Mouse (Mus musculus) hindbrain, postnatal 0 days (tissue): ENCODE data around the gene Rarres2. TPM values are rescaled to one million over a fixed set of nuclear protein-coding genes. Genes with fewer than 3 reads are reported as not detected.
A peak's percentile ranks its signal among the peaks of the same experiment; 100 is the strongest.

Experiments
- ATAC-seq: fragments of 200-750 bp; cut with Nextera tagmentation; 2 replicates; pipeline ENCODE4 v1.8.0; 2017; ENCODE audit warnings: mild to moderate bottlenecking, moderate TSS enrichment, moderate library complexity
- DNase-seq: peaks from one replicate; pipeline ENCODE4 v3.0.0-alpha.2; 2015; ENCODE audit warnings: low spot score
- H3K27ac ChIP-seq: fragments of 300-500 bp; sonication (generic); 2 replicates; pipeline ENCODE4 v1.5.1; 2014; ENCODE audit warnings: mild to moderate bottlenecking
- H3K27me3 ChIP-seq: fragments of 300-500 bp; sonication (generic); 2 replicates; pipeline ENCODE4 v1.6.1; 2014; ENCODE audit warnings: low read length, mixed read lengths; ENCODE audit not compliant: insufficient read depth
- H3K36me3 ChIP-seq: fragments of 300-500 bp; sonication (generic); 2 replicates; pipeline ENCODE4 v1.6.1; 2014; ENCODE audit warnings: low read length, mixed read lengths; ENCODE audit not compliant: insufficient read depth
- H3K4me1 ChIP-seq: fragments of 300-500 bp; sonication (generic); 2 replicates; pipeline ENCODE4 v1.6.1; 2014; ENCODE audit warnings: antibody characterized with exemption, low read length, mixed read lengths; ENCODE audit not compliant: insufficient read depth
- H3K4me2 ChIP-seq: fragments of 300-500 bp; sonication (generic); 2 replicates; pipeline ENCODE4 v1.6.1; 2014; ENCODE audit warnings: low read depth, mild to moderate bottlenecking, low read length, moderate library complexity, mixed read lengths
- H3K4me3 ChIP-seq: fragments of 300-500 bp; sonication (generic); 2 replicates; pipeline ENCODE4 v1.5.1; 2014; ENCODE audit warnings: low read length
- H3K9ac ChIP-seq: fragments of 300-500 bp; sonication (generic); replicated peaks from 2 replicates; pipeline ENCODE4 v1.6.1; 2014; ENCODE audit warnings: mild to moderate bottlenecking, low read length, moderate library complexity, mixed read lengths
- H3K9me3 ChIP-seq: fragments of 300-500 bp; sonication (generic); 2 replicates; pipeline ENCODE4 v1.6.1; 2016; ENCODE audit warnings: low read length, mixed read lengths
- CTCF ChIP-seq: IDR thresholded peaks from 2 replicates; pipeline ENCODE4 v1.5.1; 2016; ENCODE audit warnings: antibody characterized with exemption, control low read depth, low read depth
- WGBS: fragments of 180-500 bp; shearing (Covaris S2); extraction: QIAGEN DNeasy Blood & Tissue Kit; methylation state at CpG from one replicate; pipeline ENCODE4 v1.1.7; 2014; 5-methylcytosine and 5-hydroxymethylcytosine counted together
- polyA plus RNA-seq: library from polyadenylated mRNA; unstranded; fragments of >200 nt; fragmentation: Nextera tagmentation; extraction: Ambion mirVana; gene quantifications from 2 replicates; pipeline ENCODE4 v1.2.1, GENCODE M21; 2015
- total RNA-seq: library from RNA; depleted of rRNA; stranded (reverse); fragments of >200 nt; gene quantifications from 2 replicates; pipeline ENCODE4 v1.2.3, GENCODE M21; 2014

The Rarres2 gene
- total and polyA plus RNA-seq, 2 experiments from 2014 or later, result 4.3 to 10.4 TPM

DNA sequence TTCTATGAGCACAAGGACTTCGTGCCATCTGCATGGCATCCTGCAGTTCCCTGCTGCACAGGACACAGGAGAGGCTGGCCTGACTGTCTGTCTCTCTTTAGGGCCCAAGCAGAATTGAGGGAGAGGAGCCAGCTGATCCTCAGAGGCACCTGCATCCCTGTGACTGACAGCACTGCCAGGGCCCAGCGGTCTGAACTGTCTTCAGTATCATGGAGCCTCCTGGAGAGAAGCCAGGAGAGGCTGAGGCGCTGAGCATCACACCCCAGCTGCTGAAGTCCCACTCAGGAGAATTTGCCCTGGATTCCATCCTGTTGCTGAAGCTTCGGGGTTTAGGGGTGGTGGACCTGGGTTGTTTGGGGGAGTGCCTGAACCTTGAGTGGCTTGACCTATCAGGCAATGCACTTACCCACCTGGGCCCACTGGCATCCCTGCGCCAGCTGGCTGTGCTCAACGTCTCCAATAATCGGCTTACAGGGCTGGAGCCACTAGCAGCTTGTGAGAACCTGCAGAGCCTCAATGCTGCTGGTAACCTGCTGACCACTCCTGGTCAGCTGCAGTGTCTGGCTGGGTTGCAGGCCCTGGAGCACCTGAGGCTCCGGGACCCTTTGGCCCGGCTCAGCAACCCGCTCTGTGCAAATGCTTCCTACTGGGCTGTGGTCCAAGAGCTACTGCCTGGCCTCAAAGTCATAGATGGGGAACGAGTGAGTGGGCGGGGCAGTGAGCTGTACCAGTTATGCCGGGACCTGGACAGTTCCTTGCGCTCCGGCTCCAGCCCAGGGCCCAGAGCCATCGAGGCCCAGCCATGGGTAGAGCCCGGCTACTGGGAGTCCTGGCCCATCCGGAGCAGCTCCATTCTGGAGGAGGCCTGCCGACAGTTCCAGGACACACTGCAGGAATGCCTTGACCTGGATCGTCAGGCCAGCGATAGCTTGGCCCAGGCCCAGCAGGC is 4.3 kb downstream of the Rarres2 start:
- peak; percentile 60 for DNase-seq
- no peaks in the 10 kb centered on the region for H3K27me3 ChIP-seq
- H3K27ac ChIP-seq, result peak overlapping the region; percentile 62; the same call in 1 of the 2 replicates
- H3K9me3 ChIP-seq, result no peaks in the 10 kb centered on the region
- TF ChIP-seq CTCF, result no peak
- WGBS, result 51% methylated on average over 21 of the region's 21 CpGs
- H3K4me3 ChIP-seq, result no peak overlapping the region
- ATAC-seq, result peak; percentile 59
- H3K4me2 ChIP-seq, result no peak overlapping the region
- no peak overlapping the region for H3K9ac ChIP-seq
- no peaks in the 10 kb centered on the region; the same call in 1 of the 2 replicates for H3K4me1 ChIP-seq
- H3K36me3 ChIP-seq, result 0 out of 2 replicates have a peak, but pooled peaks cover 4% of the 10 kb centered on the region

DNA sequence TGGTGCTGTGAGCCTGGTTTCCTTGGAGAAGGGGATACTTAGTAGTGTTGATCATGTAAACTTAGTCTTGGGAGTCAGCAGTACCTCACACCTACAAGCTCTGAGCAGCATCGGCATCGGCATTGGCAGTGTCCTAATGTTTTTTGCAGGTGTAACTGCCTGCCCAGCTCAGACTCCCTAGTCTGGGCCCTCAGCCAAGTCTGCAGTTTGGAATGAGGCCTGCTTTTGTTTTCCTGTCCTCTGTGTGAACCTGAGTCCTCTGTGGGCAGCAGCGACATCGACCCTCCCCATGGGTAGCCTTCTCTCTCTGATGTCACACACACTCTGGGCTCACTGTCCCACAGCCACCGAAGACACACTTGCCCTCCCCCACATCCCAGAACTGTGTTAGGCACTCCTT is 6.3 kb downstream of the Rarres2 start:
- Histone ChIP-seq H3K36me3 (0 out of 2 replicates have a peak, but pooled peaks cover 4% of the 10 kb centered on the region), H3K27me3 (no peaks in the 10 kb centered on the region), H3K27ac (no peak overlapping the region), H3K4me2 (no peak overlapping the region), H3K9ac (no peak overlapping the region), H3K9me3 (no peaks in the 10 kb centered on the region), H3K4me3 (no peak overlapping the region), H3K4me1 (no peaks in the 10 kb centered on the region; the same call in 1 of the 2 replicates)
- 37% methylated on average over 5 of the region's 5 CpGs for WGBS
- ATAC-seq (no peak), DNase-seq (peak; percentile 19)
- TF ChIP-seq CTCF, result no peak

DNA sequence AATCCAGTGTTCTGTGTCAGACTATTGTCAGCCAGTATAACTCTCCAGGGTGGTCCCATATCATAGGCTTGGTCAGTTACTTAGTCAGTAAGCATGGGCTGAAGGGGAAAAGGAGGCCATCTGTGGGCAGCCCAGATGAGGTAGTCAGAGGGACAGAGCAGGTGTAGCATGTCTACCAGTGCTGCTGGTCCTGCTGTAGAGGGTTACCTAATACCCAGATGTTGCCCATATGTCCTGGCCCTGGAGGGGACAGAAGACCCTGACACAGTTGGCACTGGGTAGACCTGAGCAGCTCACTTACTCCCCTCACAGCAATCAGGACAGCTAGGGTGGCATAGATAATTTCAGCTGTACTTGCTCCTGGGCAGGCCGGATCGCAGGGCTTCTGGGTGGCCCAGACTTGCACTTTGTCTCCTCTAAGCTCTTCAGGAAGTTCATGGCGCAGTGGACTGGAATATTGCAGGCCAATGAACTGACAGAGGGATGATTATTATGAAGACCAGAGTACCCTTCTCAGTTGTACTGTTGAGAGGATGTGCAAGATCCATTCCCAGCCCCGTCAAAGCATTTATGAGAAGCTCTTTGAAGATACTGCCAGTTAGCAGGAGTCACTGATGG is 6.8 kb downstream of the Rarres2 start:
- no peak for ATAC-seq
- H3K27ac ChIP-seq, result no peak overlapping the region
- no peaks in the 10 kb centered on the region for H3K27me3 ChIP-seq
- H3K4me3 ChIP-seq, result no peak overlapping the region
- DNase-seq, result no peak
- 93% methylated on average over 4 of the region's 4 CpGs for WGBS
- H3K4me1 ChIP-seq, result no peaks in the 10 kb centered on the region; the same call in 1 of the 2 replicates
- H3K9ac ChIP-seq, result no peak overlapping the region
- TF ChIP-seq CTCF, result no peak
- no peaks in the 10 kb centered on the region for H3K9me3 ChIP-seq
- 0 out of 2 replicates have a peak, but pooled peaks cover 4% of the 10 kb centered on the region for H3K36me3 ChIP-seq
- no peak overlapping the region for H3K4me2 ChIP-seq

DNA sequence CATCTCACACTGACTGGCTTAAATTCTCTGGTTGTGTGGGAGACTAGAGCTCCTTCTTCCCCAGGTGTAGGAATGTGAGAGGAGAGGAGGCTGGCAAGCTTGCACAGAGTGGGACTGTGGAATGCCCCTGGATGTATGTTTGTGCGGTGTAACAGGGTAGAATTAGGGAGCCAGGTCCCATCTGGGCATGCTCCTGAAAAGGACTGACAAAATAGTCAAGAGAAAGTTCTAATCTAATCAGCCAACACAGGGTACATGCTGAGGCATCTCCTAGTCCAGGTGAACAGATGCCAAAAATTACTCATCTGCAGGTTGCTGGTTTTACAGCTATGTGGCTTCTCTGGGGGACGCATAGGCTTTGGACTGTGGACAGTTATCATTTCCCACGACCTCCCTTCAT is 16.6 kb downstream of the Rarres2 start:
- H3K9ac ChIP-seq, result no peak overlapping the region
- no peak overlapping the region for H3K4me3 ChIP-seq
- no peaks in the 10 kb centered on the region; the same call in 1 of the 2 replicates for H3K36me3 ChIP-seq
- no peak for TF ChIP-seq CTCF
- H3K4me1 ChIP-seq, result peaks cover 8% of the 10 kb centered on the region; the same call in 1 of the 2 replicates
- H3K27me3 ChIP-seq, result no peaks in the 10 kb centered on the region
- H3K4me2 ChIP-seq, result peak overlapping the region; percentile 77
- H3K9me3 ChIP-seq, result no peaks in the 10 kb centered on the region
- DNase-seq (no peak), ATAC-seq (no peak)
- WGBS, result 90% methylated on average over 3 of the region's 3 CpGs
- H3K27ac ChIP-seq, result no peak overlapping the region

DNA sequence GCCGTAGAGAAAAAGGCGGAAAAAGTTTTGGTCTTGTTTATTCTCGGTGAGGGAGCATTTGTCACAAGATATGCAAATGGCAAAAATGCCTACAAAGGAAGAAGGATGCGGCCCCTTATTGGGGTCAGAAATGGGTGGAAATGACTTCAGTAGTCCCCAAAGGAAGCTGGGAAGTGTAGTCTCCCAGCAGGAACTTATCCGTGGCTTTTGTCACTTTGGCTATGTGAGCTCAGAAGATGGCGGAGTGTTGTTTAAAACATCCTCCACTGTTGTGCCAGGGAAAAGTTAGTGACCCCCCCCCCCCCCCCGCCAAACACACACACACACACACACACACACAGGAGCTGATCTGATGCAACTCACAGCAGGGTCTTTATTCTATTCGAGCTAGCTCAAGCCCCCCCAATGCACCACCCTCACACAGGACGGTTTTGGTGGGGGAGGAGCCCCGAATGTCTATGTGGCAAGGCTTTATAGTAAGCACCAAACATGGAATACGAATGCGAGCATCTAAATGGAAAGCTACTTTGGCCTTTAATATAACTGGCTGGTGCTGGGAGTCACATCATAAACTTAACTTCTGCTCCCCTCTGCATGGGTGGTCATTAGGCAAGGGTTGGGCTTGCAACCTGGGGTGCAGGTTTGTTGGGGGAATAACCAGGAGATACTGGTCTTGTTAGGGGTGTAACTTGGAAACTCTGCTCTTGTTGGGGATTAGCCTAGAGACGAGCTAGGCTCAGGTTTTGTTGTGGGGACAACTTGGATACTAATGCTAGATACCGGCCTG is 17.3 kb downstream of the Rarres2 start:
- TF ChIP-seq CTCF, result no peak
- ATAC-seq (peak; percentile 83), DNase-seq (peak; percentile 92)
- no peaks in the 10 kb centered on the region for H3K27me3 ChIP-seq
- H3K27ac ChIP-seq, result peak overlapping the region; percentile 99
- peak overlapping the region; percentile 77 for H3K4me2 ChIP-seq
- H3K9ac ChIP-seq, result peak overlapping the region; percentile 74
- peak overlapping the region; percentile 51 for H3K4me3 ChIP-seq
- WGBS, result 25% methylated on average over 13 of the region's 14 CpGs
- H3K36me3 ChIP-seq, result no peaks in the 10 kb centered on the region; the same call in 1 of the 2 replicates
- H3K9me3 ChIP-seq, result no peaks in the 10 kb centered on the region
- peaks cover 8% of the 10 kb centered on the region; the same call in 1 of the 2 replicates for H3K4me1 ChIP-seq
